Mouse (Mus musculus): ENCODE results near the gene Flt4. TPM values are rescaled to one million over a fixed set of nuclear protein-coding genes. Genes with fewer than 3 reads are reported as not detected.
"Not testable (repeated sequence)": the region's sequence is repeated elsewhere in the genome, so short reads cannot be mapped to it uniquely, and the experiment has no call there.

Flt4 gene
- polyA plus RNA-seq (2012; rRNA removed), result 9.7 and 9.9 TPM in 2 replicates

DNA sequence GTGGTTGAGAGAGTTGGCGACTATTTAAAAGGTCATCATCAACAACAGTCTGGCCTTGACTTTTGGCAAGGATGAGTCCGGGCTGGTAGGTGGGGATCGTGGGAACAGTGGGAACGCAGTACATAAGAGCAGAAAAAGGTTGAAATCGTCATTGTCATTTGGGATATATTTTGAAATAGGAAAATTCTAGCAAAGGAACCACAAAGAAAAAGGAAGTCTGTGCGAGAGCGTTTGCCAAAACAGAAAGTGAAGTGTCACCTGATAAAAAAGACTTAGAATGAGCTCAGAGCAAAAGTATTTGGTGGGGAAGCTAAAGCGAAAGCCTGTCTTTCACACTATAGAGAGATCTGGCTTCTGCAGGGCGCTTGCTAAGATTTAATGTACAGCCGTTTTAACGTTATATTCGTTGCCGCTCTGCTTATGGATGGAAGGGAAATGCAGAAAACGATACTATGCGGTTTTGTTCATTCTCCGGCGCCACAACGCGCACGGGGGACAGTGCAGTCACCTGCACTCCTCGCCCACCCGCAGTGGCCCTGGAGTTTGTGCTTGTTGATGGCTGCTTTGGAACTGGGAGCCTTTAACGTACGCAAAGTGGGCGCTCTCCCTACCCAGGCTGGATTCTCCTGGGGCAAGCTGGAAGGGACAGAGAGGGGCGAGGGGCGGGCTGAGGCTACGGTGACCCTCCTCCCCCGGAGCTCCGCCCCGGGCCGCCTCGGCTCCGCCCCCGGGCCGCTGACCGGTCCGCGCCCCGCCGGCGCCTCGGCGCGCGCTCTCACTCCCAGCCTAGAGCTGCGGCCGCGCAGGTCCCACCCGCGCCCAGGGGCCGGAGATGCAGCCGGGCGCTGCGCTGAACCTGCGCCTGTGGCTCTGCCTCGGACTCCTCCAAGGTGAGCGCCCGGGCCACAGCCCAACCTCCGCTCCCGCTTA is at the start of gene Flt4:
Gene Flt4 (plus strand): TSS at position 326 of the 930 bp plus-strand sequence.
- peak; percentile 51 for DNase-seq
- H3K27ac ChIP-seq (ENCODE audit: insufficient read depth, low read depth, low read length), result peak within 1 kb of the TSS; percentile 72; the same call in 1 of the 2 replicates

GRCm38 (mm10) chr11:49575054-49575453 is 34.0 kb upstream of the Flt4 start:
- H3K4me1 ChIP-seq (ENCODE audit: control insufficient read depth, insufficient read depth, low read length); DNase-seq; H3K36me3 ChIP-seq (ENCODE audit: control insufficient read depth, insufficient read depth, low read length); H3K27ac ChIP-seq (ENCODE audit: insufficient read depth, low read depth, low read length); H3K4me3 ChIP-seq (ENCODE audit: insufficient read depth, low read depth, low read length); H3K27me3 ChIP-seq (replicated peaks; ENCODE audit: control insufficient read depth, insufficient read depth, low read length): not testable (repeated sequence)
- WGBS, result 46% methylated on average over 2 of the region's 2 CpGs

More for the DNA sequence above, at the start of gene Flt4:
- peak within 1 kb of the TSS; percentile 55 for H3K4me3 ChIP-seq (ENCODE audit: insufficient read depth, low read depth, low read length)
- 3% methylated on average over 54 of the region's 61 CpGs for WGBS
- not testable (repeated sequence) for H3K4me1 ChIP-seq (ENCODE audit: control insufficient read depth, insufficient read depth, low read length); H3K36me3 ChIP-seq (ENCODE audit: control insufficient read depth, insufficient read depth, low read length); H3K27me3 ChIP-seq (replicated peaks; ENCODE audit: control insufficient read depth, insufficient read depth, low read length)

DNA sequence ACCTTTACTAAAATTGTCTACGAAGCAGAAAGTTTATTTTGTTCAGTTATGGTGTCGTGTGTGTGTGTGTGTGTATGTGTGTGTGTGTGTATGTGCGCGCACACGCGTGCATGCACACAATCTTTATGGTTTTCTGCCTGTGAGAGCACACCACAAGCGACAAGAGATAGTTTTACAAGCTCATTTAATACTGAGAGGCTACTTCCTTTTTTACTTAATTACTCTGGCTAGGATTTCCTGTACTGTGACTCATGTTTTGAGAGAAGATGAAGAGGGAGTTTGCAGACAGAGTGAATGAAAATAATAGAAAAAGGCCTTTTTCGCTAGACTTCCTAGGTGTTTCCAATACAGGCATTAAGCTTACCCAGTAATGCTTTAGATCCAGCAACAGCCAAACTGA is 28.6 kb upstream of the Flt4 start:
- DNase-seq; H3K4me1 ChIP-seq (ENCODE audit: control insufficient read depth, insufficient read depth, low read length); H3K4me3 ChIP-seq (ENCODE audit: insufficient read depth, low read depth, low read length); H3K36me3 ChIP-seq (ENCODE audit: control insufficient read depth, insufficient read depth, low read length); H3K27ac ChIP-seq (ENCODE audit: insufficient read depth, low read depth, low read length); H3K27me3 ChIP-seq (replicated peaks; ENCODE audit: control insufficient read depth, insufficient read depth, low read length): not testable (repeated sequence)
- WGBS, result 72% methylated on average over 8 of the region's 8 CpGs

DNA sequence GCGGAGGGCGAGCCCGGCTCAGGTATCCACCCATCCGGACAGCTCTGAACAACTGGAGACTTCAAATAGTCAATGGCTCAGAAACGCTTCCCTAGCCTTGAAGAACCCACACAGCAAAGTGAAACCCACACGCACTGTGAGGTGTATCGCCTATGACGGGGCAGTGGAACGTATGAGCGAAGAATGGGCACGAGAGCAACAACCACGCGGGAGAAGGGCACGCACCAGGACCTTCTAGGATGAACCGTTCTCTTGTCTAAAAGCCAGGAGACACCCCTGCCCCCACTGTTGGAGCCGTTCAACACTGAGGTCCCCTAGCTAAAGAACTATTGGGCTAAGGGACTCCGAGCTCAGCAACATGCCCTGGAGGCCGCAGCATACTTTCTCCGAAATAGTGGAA is 18.9 kb upstream of the Flt4 start:
- no peak overlapping the region for H3K4me3 ChIP-seq (ENCODE audit: insufficient read depth, low read depth, low read length)
- no peak for DNase-seq
- no peaks in the 10 kb centered on the region for H3K36me3 ChIP-seq (ENCODE audit: control insufficient read depth, insufficient read depth, low read length)
- H3K27me3 ChIP-seq (replicated peaks; ENCODE audit: control insufficient read depth, insufficient read depth, low read length), result no peaks in the 10 kb centered on the region
- no peaks in the 10 kb centered on the region for H3K4me1 ChIP-seq (ENCODE audit: control insufficient read depth, insufficient read depth, low read length)
- 83% methylated on average over 19 of the region's 19 CpGs for WGBS
- H3K27ac ChIP-seq (ENCODE audit: insufficient read depth, low read depth, low read length), result no peak overlapping the region
- TF ChIP-seq CTCF (conservative IDR thresholded peaks at IDR 0.05; ENCODE audit: insufficient read depth, insufficient read length, low read depth, low read length), result no peak

- DNase-seq; H3K4me3 ChIP-seq (ENCODE audit: insufficient read depth, low read depth, low read length); H3K27ac ChIP-seq (ENCODE audit: insufficient read depth, low read depth, low read length); H3K4me1 ChIP-seq (ENCODE audit: control insufficient read depth, insufficient read depth, low read length); H3K36me3 ChIP-seq (ENCODE audit: control insufficient read depth, insufficient read depth, low read length); H3K27me3 ChIP-seq (replicated peaks; ENCODE audit: control insufficient read depth, insufficient read depth, low read length): not testable (repeated sequence)
- WGBS, result 62% methylated on average over 2 of the region's 2 CpGs
Observed at GRCm38 (mm10) chr11:49597149-49597548, 11.9 kb upstream of the Flt4 start.

- H3K4me1 ChIP-seq (ENCODE audit: control insufficient read depth, insufficient read depth, low read length); H3K27me3 ChIP-seq (replicated peaks; ENCODE audit: control insufficient read depth, insufficient read depth, low read length); H3K27ac ChIP-seq (ENCODE audit: insufficient read depth, low read depth, low read length); H3K36me3 ChIP-seq (ENCODE audit: control insufficient read depth, insufficient read depth, low read length); DNase-seq; H3K4me3 ChIP-seq (ENCODE audit: insufficient read depth, low read depth, low read length): not testable (repeated sequence)
- 89% methylated on average over 5 of the region's 5 CpGs for WGBS
Observed at GRCm38 (mm10) chr11:49608306-49608705, 757 bp upstream of the Flt4 start.

- H3K36me3 ChIP-seq (ENCODE audit: control insufficient read depth, insufficient read depth, low read length); H3K27ac ChIP-seq (ENCODE audit: insufficient read depth, low read depth, low read length); H3K4me1 ChIP-seq (ENCODE audit: control insufficient read depth, insufficient read depth, low read length); H3K27me3 ChIP-seq (replicated peaks; ENCODE audit: control insufficient read depth, insufficient read depth, low read length): not testable (repeated sequence)
- 1% methylated on average over 52 of the region's 52 CpGs for WGBS
- DNase-seq, result peak; percentile 54
- peak overlapping the region; percentile 23 for H3K4me3 ChIP-seq (ENCODE audit: insufficient read depth, low read depth, low read length)
Observed at GRCm38 (mm10) chr11:49609868-49610824, 1.1 kb downstream of the Flt4 start.

- DNase-seq; H3K27me3 ChIP-seq (replicated peaks; ENCODE audit: control insufficient read depth, insufficient read depth, low read length); H3K4me1 ChIP-seq (ENCODE audit: control insufficient read depth, insufficient read depth, low read length); H3K27ac ChIP-seq (ENCODE audit: insufficient read depth, low read depth, low read length); H3K4me3 ChIP-seq (ENCODE audit: insufficient read depth, low read depth, low read length); H3K36me3 ChIP-seq (ENCODE audit: control insufficient read depth, insufficient read depth, low read length): not testable (repeated sequence)
- WGBS, result 19% methylated on average over 3 of the region's 3 CpGs
Observed at GRCm38 (mm10) chr11:49611349-49611748, 2.3 kb downstream of the Flt4 start.
